Comparison of ENCODE assay signal across 20 mouse cellular contexts in genomic region chr11:51614256-51614655, GRCm38 (mm10). TPM values are rescaled to one million over a fixed set of nuclear protein-coding genes. Genes with fewer than 3 reads are reported as not detected.
DNase-seq lines count a peak whose midpoint lies in the region; ATAC-seq lines count a peak whose summit lies in the region.
"Had no signal": no experiment of that assay in that cellular context is flagged by ENCODE, and none has a peak within 500 bp of the region (broad histone marks: within the 10 kb centered on the region; RNA-seq: fewer than 3 reads in every experiment).

No protein-coding gene starts in this region.

- no peak overlapping the region for H3K9ac ChIP-seq in lung, embryonic 15.5 days
- no peak overlapping the region for H3K9ac ChIP-seq in intestine, embryonic 15.5 days
- H3K9ac ChIP-seq in stomach, embryonic 16.5 days (ENCODE audit: low read length), result peak overlapping the region; percentile 61
- H3K9ac ChIP-seq: hindbrain, embryonic 14.5 days; limb, embryonic 12.5 days; neural tube, embryonic 12.5 days had no signal

- peaks cover 24% of the 10 kb centered on the region for H3K4me1 ChIP-seq in lung, embryonic 15.5 days
- peaks cover 13% of the 10 kb centered on the region for H3K4me1 ChIP-seq in intestine, embryonic 15.5 days (replicated peaks)
- H3K4me1 ChIP-seq in stomach, embryonic 16.5 days (ENCODE audit: control insufficient read depth, insufficient read depth, low read length), result peaks cover 12% of the 10 kb centered on the region

- no peaks in the 10 kb centered on the region for H3K9me3 ChIP-seq in lung, embryonic 15.5 days
- no peaks in the 10 kb centered on the region for H3K9me3 ChIP-seq in intestine, embryonic 15.5 days
- H3K9me3 ChIP-seq in stomach, embryonic 16.5 days (replicated peaks; ENCODE audit: control insufficient read depth, low read length), result no peaks in the 10 kb centered on the region
- H3K9me3 ChIP-seq: forebrain, embryonic 10.5 days; limb, embryonic 12.5 days; liver, embryonic 15.5 days; neural tube, embryonic 12.5 days had no signal

- no peaks in the 10 kb centered on the region for H3K36me3 ChIP-seq in lung, embryonic 15.5 days
- H3K36me3 ChIP-seq in intestine, embryonic 15.5 days, result no peaks in the 10 kb centered on the region
- no peaks in the 10 kb centered on the region for H3K36me3 ChIP-seq in stomach, embryonic 16.5 days (ENCODE audit: control insufficient read depth, insufficient read depth, low read length)
- H3K36me3 ChIP-seq: forebrain, embryonic 10.5 days; limb, embryonic 12.5 days; liver, embryonic 15.5 days; neural tube, embryonic 12.5 days had no signal

- no peak overlapping the region for H3K4me3 ChIP-seq in lung, embryonic 15.5 days
- no peak overlapping the region for H3K4me3 ChIP-seq in intestine, embryonic 15.5 days (replicated peaks)
- no peak overlapping the region for H3K4me3 ChIP-seq in stomach, embryonic 16.5 days (replicated peaks; ENCODE audit: low read length)
- H3K4me3 ChIP-seq: heart, adult 2 months; limb, embryonic 12.5 days; neural tube, embryonic 12.5 days had no signal

- no peak for DNase-seq in lung, postnatal 25 days (ENCODE audit: low spot score)
- peak; percentile 70 for DNase-seq in R1 (ENCODE audit: low read depth, low spot score)
- DNase-seq in heart, adult 9 months (ENCODE audit: low spot score in 2 of 2), result no peak
- no peak for DNase-seq in B cell, adult 2 months
- DNase-seq: adrenal gland, postnatal 36 days; cerebellum, adult 2 months; gastrocnemius, postnatal 14 days; heart, adult 2 months; kidney, adult 11 months; kidney, postnatal 14 days; layer of hippocampus, adult 9-11 months; thymus, adult 18-20 months had no signal

- no peaks in the 10 kb centered on the region for H3K27me3 ChIP-seq in lung, embryonic 15.5 days
- H3K27me3 ChIP-seq in intestine, embryonic 15.5 days (replicated peaks), result no peaks in the 10 kb centered on the region
- no peaks in the 10 kb centered on the region for H3K27me3 ChIP-seq in stomach, embryonic 16.5 days (ENCODE audit: control insufficient read depth, insufficient read depth, low read length)
- H3K27me3 ChIP-seq: limb, embryonic 12.5 days; liver, embryonic 15.5 days; neural tube, embryonic 12.5 days had no signal

- H3K4me2 ChIP-seq in lung, embryonic 15.5 days, result no peak overlapping the region
- no peak overlapping the region for H3K4me2 ChIP-seq in intestine, embryonic 15.5 days (replicated peaks)
- H3K4me2 ChIP-seq in stomach, embryonic 16.5 days (ENCODE audit: low read depth, low read length), result no peak overlapping the region
- H3K4me2 ChIP-seq: hindbrain, embryonic 14.5 days had no signal

- H3K27ac ChIP-seq in lung, embryonic 15.5 days, result peak overlapping the region; percentile 98
- peak overlapping the region; percentile 85; the same call in 1 of the 2 replicates for H3K27ac ChIP-seq in intestine, embryonic 15.5 days
- H3K27ac ChIP-seq in stomach, embryonic 16.5 days (ENCODE audit: low read length), result peak overlapping the region; percentile 97
- H3K27ac ChIP-seq: hindbrain, embryonic 14.5 days; limb, embryonic 12.5 days; neural tube, embryonic 12.5 days had no signal

- no peak for ATAC-seq in lung, embryonic 15.5 days (ENCODE audit: borderline replicate concordance, extremely low read depth, low FRiP score, low TSS enrichment)
- no peak for ATAC-seq in intestine, embryonic 15.5 days
- no peak for ATAC-seq in stomach, embryonic 16.5 days (ENCODE audit: insufficient read depth, low FRiP score)

- 67% methylated on average over 8 of the region's 8 CpGs for WGBS in lung, embryonic 15.5 days
- 75% methylated on average over 8 of the region's 8 CpGs for WGBS in intestine, embryonic 15.5 days
- 65% methylated on average over 8 of the region's 8 CpGs for WGBS in stomach, embryonic 16.5 days

RNA-seq across cellular contexts. Expression of gene Nhp2, which starts 5.3 kb away (rescaled TPM):
- polyA plus RNA-seq in lung, embryonic 15.5 days (2015; fragmentation: Nextera tagmentation; extraction: Ambion mirVana), result 126 and 144 TPM in 2 replicates
- 172 and 184 TPM in 2 replicates for polyA plus RNA-seq in intestine, embryonic 15.5 days (2015; fragmentation: Nextera tagmentation; extraction: Ambion mirVana)
- 133 and 138 TPM in 2 replicates for polyA plus RNA-seq in stomach, embryonic 16.5 days (2015; fragmentation: Nextera tagmentation; extraction: Ambion mirVana)

RNA-seq across cellular contexts. Expression of gene Hnrnpab, which starts 7.6 kb away (rescaled TPM):
- polyA plus RNA-seq in lung, embryonic 15.5 days (2015; fragmentation: Nextera tagmentation; extraction: Ambion mirVana), result 465 and 488 TPM in 2 replicates
- 381 and 414 TPM in 2 replicates for polyA plus RNA-seq in intestine, embryonic 15.5 days (2015; fragmentation: Nextera tagmentation; extraction: Ambion mirVana)
- 201 and 238 TPM in 2 replicates for polyA plus RNA-seq in stomach, embryonic 16.5 days (2015; fragmentation: Nextera tagmentation; extraction: Ambion mirVana)

RNA-seq across cellular contexts. Expression of gene Rmnd5b, which starts 21.4 kb away (rescaled TPM):
- polyA plus RNA-seq in lung, embryonic 15.5 days (2015; fragmentation: Nextera tagmentation; extraction: Ambion mirVana), result 43.7 and 43.8 TPM in 2 replicates
- 38.2 and 42.6 TPM in 2 replicates for polyA plus RNA-seq in intestine, embryonic 15.5 days (2015; fragmentation: Nextera tagmentation; extraction: Ambion mirVana)
- 40.0 and 41.3 TPM in 2 replicates for polyA plus RNA-seq in stomach, embryonic 16.5 days (2015; fragmentation: Nextera tagmentation; extraction: Ambion mirVana)

RNA-seq across cellular contexts. Expression of gene Phykpl, which starts 29.7 kb away (rescaled TPM):
- polyA plus RNA-seq in lung, embryonic 15.5 days (2015; fragmentation: Nextera tagmentation; extraction: Ambion mirVana), result 18.1 and 20.8 TPM in 2 replicates
- polyA plus RNA-seq in intestine, embryonic 15.5 days (2015; fragmentation: Nextera tagmentation; extraction: Ambion mirVana), result 18.5 and 21.1 TPM in 2 replicates
- polyA plus RNA-seq in stomach, embryonic 16.5 days (2015; fragmentation: Nextera tagmentation; extraction: Ambion mirVana), result 19.6 and 20.1 TPM in 2 replicates

RNA-seq across cellular contexts. Expression of gene N4bp3, which starts 36.4 kb away (rescaled TPM):
- 46.2 and 46.6 TPM in 2 replicates for polyA plus RNA-seq in lung, embryonic 15.5 days (2015; fragmentation: Nextera tagmentation; extraction: Ambion mirVana)
- polyA plus RNA-seq in intestine, embryonic 15.5 days (2015; fragmentation: Nextera tagmentation; extraction: Ambion mirVana), result 17.6 and 18.1 TPM in 2 replicates
- 20.7 and 21.0 TPM in 2 replicates for polyA plus RNA-seq in stomach, embryonic 16.5 days (2015; fragmentation: Nextera tagmentation; extraction: Ambion mirVana)
